Mouse (Mus musculus) adipocyte (in vitro differentiated cells): ENCODE measurements around the gene Cdc42ep1.
"Not testable (repeated sequence)": the region's sequence is repeated elsewhere in the genome, so short reads cannot be mapped to it uniquely, and the experiment has no call there.

ENCODE experiments used
- DNase-seq: peaks from one replicate; pipeline ENCODE4 v3.0.0-alpha.2; 2016; ENCODE audit warnings: low spot score

The Cdc42ep1 gene

DNA sequence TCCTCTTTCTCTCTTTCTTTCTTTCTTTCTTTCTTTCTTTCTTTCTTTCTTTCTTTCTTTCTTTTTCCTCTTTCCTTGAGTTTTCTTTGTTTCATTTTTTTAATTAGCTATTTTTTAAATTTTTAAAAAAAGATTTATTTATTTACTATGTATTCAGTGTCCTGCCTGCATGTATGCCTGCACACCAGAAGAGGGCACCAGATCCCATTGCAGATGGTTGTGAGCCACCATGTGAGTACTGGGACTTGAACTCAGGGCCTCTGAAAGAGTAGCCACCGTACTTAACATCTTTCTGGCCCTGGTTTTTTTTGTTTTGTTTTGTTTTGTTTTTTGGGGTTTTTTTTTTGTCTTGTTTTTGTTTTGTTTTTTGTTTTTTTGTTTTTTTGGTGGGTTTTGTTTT lies 12.8 kb upstream of the Cdc42ep1 start:
- DNase-seq, result no peak

DNA sequence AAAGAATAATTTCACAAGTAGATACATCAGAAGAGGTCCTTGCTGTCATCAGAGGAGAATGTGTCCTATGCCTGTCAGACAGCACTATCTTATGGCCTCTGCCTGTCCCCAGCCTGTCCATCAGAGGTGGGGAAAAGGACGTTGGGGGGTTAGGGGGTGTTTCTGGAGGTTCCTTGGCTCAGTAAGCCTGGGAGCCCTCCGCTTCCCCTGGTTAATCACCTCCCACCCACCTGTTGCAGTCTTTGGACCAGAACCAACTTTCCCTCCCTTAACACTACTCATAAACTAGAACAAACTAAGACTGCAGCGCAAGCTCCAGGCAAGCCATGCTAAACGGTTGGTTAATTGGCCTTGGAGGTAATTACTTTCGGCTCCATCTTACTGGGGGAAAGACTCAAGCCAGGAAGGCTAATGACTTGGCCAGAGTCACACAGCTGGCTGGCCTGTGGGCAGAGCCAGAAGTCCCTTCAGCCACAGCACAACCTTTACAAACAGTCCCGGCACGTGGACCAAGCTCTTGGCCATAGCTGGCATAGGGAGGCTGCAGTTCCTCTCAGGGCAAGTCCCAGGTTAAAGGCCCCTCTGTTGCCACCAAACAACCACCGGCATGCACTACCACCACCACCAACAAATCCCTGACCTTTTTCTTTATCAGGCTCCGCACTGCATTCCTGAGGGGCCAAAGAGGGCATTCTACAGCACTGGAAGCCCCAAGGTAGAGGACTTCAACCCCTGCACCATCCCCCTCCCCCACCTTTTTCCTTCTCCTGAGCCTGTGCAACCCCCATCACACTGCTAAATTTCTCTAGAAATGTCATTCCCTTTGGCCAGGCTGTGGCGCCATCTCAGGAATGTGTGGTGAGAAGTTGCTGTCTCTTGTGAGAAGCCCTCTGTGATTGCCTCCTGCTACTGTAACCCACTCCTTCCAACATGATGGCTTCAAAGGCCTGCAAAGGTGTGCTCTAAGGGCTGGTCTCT lies 11.4 kb upstream of the Cdc42ep1 start:
- DNase-seq, result no peak

DNA sequence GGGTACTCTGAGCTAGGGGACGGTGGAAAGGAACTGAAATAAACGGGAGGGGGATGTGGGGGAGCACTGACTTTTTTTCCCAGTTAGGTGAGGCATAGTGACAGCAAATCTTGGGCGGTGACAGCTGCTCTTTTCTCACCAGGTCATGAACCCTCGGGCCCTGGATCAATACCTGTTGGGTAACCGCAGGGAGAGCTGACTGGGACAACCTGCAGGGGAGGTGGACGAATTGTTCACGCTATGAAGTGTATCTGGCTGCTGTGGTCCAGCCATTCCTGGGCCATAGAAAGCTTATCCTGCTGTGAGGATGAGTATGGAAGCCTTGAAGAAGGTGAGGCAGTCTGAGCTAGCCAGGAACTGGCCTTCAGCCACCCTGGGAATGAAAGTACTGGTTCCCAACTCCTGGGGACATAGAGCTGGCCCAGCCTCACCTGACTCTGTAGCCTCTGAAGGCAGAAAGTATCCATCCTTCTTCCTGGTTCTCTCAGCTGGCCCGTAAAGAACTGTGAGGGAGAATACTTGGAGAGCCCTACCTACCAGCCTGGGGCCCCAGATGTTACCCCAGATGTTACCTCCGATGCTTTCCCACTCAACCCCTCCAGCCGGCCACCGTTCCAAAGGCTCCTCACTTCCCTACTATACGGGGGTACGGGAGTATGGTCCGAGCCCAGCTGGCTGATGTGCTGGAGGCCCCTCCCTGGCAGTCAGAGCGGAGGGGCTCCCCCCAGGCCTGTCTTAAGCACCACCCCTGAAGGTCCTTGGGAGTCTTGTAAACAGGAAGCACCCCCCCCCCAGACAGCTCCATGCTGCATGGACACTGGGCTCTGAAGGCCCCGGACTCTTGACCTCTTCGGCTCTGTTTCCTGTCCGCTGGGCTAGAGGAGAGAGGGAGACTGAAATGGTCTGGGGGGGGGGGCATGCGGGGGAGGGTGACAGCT lies 10.4 kb upstream of the Cdc42ep1 start:
- DNase-seq, result no peak

DNA sequence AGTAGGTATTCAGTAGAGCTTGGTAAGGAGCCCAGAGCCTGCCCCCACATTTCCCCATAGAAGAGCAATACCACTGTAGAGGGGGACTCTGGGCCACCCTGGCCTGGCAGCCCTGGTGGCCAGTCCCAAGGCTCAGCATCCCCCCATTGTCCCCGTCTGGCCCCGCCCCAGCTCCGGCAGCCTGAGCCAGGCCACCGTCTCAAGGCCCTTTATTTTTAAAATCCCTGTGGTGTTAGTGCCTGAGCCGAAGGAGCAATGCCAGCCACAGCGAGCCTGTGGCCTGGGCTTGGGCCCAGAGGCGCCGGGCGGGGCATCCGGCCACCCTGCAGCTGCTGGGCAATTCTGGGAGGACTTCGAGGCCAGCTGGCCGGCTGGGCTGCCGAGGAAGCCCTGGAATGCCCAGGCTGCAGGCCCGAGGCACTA lies 9.7 kb upstream of the Cdc42ep1 start:
- peak; percentile 84 for DNase-seq

DNA sequence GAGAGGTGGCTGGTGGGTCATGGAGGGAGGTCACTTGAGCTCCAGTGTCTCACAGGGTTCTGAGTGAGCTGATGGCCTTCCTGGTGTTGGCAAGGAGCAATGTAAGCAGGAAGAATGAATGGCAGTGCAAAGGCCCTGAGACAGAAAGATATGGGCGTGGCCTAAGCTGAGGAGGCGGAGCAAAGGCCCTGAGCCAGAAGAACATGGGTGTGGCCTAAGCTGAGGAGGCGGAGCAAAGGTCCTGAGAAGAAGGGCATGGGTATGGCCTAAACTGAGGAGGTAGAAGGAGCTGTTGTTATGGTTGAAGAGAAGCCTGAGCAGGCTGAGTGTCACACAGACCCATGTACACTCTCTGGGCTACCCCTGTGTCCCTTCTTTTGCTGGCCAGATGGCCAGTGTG lies 8.8 kb upstream of the Cdc42ep1 start:
- DNase-seq, result peak; percentile 63

DNA sequence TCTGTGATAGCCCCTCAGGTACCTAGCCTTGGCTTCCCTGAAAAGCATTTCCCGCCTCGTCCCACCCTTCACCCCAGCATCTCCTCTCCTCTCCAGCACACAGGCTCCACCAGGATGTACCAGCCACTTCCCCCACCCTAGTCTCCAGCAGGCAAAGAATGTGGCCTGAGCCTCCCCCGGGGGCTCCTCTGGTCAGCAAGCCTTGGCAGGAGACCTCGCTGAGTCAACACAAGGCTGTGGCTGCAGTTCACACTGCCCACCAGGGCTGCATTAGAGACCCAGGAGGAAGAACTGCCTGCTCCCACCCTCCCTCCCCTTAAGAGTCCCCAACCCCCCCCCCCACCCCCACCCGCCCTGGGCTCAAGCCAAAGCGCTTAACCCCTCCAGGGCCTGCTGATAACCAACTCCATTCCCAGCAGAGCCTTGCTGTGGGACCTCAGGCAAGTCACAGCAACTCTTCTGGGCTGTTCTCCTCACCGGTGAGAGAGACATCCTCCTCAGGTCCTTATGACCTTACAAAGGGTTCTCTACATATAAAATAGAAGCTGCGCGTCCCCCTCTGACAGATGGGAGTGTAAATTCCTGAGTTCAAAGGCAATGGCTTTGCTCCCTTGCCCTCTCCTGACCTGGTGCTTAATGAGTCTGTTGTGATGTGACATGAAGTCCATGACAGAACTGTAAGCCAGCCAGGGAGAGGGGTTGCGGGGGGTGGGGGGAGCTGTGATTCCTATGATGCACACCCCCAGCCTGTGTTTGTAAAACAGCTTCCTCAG lies 8.0 kb upstream of the Cdc42ep1 start:
- DNase-seq, result no peak

DNA sequence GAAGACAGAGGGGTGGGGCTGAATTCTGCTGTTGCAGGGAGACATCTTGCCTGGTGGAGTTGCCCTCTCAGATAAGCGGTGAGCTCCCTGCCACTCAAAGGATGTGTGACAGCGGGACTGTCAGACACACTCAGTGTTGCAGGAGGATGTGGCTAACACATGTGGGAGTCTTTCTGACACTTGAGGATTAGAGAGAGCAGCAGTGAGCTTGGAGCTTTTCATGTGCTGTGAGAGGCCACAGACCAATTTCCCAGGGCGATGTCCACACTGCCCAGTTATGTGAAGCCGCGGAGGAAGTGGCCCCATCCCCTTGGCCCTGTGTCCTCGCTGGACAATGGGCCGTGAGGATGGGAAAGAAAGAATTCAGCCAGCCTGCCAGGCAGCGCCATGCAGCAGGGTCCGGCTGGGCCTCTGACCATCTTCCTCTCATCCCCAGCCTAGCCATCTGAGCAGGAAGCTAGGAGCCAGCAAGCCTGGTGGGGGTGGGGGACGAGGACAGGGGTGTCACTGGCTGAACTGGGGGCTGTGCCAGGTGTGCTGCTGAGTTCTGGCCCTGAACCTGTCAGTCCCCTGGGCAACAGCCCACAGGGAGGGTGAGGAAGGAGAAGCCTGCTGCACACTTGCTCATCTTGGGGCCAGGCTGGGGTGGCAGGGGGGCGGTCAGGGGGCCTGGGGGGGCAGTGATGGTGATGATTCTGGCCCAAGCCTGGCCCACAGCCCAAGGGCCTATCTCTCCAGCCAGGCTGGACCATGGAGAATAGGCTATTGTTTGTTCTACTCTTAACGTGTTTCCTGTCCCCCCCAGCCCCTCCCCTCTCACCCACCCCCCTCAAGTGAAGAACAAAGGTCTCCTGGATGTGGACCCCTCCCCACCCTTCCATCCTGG lies 7.0 kb upstream of the Cdc42ep1 start:
- DNase-seq, result no peak

DNA sequence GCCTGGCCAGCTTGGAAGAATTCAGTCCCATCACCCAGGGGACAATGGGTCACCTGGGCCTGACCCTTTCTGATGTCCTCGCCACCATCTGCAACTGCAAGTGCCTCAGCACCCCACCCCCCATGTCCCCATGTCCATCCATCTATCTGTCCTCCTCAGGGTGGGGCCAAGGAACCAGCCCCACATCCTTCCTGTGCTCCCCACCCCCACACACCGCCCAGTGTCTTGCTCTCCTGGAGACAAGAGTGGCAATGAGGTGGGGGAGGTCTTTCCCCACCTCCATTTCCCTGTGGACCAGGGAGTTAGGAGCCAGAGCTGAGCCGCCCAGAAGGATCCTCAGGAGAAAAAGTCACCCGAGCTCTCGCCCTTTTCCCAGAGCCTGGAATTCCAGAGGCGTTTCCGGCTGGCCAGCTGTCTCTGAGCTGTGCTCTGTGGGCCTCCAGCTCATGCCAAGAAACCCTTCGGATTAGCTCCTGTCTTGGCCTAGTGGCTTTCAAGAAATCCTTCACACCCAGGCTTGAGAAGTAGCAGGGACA lies 6.3 kb upstream of the Cdc42ep1 start:
- DNase-seq, result peak; percentile 69

DNA sequence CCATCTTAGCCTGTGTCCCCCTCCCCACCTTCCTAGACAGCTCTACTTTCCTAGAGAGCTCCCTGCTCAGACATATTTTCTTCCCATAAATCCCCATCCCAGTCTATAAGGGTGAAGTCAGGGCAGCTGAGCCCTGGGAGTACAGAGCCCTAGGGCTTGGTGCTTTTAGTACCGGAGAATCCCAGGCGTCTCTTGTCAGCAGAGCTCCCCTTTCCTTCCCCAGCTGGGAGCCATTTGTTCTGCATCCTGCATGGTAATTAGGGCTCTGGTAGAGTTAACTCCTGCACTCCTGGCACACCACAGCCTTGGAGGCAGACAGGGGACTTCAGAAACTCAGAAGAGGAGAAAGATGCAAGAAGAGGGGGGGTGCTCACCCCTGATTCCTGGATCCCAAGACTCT lies 2.7 kb upstream of the Cdc42ep1 start:
- no peak for DNase-seq

DNA sequence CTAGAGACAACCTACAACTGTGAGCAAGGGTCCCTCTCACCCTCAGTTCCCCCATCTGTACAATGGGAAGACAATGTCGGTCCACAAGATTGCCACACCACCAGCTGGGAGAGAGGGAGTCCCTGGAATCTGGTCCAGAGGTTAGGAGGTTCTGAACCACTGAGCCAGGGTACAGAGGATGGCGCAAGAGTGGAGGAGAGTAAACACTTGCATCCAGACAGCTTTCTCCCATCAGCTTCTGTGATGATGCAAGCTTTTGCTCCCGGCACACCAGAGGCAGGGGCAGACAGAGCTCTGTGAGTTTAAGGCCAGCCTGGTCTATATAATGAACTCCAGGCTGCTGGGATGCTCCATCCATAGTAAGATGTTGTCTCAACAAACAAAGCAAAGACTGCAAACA lies 2.2 kb upstream of the Cdc42ep1 start:
- DNase-seq, result peak; percentile 93

DNA sequence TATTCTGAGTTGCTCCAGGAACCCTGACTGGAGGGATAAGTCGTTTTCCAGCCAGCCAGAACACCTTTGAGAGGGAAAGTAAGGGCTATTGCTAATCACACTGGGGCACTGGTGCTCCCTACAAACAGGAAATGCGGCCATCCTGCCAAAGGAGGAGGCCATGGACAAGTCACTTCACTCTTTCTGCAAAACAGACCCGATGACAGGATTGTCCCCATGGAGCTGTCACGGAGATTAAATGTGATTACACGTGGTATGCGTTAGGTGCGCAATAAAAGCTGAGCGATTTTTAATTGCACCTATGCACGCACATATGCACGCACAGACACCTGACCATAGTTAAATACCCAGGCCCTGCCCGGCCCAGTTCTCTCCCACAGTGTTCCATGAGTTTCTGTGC lies 1.7 kb upstream of the Cdc42ep1 start:
- DNase-seq, result no peak

DNA sequence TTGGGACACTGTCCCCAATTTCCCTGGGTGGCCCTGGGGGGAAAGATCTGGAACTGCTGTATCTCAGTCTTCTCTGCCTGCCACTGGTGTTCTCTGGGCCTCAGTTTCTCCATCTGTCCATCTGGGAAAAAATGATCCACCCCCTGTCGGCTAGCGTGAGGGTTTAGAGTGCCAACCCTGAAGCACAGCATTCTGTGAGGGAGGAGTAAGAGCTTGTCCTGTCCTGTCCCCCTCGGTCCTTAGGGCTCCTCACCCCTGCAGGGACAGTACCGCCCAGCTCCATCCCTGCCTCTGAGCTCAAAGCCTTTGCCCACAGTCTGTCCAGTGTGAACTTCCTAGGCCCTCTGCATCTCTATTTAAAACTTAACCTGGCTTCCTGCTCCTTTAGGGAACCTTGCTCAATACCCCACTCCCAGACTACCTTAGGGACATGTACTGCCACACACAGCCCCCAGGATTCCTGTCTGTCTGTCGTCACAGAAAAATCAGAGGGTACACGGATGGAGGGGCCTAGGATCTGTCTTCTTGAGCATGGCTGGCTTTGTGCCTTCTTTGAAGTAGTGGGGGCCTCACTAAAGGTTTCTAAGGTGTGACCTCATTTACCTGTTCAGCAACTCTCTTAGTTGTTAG lies 1.1 kb upstream of the Cdc42ep1 start:
- DNase-seq, result no peak

DNA sequence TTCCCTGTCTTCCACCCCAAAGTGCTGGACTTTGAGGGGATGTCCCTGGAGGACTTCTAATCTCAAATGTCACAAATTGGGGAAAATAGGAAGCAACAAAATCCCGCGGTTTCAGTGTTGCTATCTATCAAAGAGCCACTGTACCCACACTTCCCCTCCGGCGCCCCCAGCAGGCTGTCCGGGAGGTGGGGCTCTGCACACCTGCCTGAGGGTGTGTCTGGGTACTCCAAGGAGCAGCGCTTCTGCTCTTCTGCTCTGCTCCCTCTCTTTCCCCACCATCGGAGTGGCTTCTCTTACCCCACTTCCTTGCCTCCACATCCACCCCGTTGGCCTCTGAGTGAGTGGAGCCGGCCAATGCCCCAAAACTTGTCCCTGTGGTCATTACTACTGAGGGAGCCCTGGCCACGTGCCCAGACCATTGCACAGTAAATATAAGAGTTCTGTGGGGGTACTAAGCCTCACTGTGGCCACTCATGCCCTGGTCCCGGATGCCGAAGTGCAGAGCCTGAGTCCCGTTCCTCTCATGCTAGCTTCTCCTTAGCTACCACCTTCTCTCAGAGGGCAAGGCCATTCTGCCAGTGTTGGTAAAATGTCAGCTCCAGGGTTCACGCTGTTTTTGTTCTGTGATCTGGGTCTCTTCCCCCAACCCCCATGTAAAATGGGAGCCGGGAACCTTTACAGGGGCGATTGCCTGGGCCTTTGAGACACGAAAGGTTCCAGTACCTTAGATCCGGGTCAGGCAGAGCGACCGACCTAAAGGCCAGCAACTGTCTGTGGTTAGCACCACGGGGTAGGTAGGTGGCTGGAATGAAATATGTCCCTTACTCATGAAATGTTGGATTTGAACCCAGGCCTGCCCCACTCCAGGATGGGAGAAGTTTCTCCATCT lies 1.4 kb downstream of the Cdc42ep1 start:
- peak; percentile 46 for DNase-seq

DNA sequence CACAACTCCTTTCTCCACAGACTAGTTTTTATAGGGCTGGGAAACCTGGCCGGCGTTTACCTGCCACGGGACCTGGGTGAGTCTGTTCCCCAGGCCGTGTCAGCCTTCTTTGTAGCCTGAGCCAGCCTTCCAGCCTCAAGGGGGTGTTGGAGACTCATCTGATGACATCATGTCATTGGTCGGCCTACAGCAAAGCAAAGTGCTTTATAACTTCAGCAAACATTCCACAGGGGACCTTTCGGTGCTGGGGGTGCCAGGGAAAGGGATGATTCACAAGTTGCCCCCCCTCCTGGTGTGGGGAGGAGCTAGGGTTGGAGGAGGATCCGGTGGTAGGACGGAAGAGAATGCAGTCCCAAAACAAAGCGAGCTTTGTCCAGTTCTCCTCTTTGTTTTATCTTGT lies 2.4 kb downstream of the Cdc42ep1 start:
- peak; percentile 51 for DNase-seq

DNA sequence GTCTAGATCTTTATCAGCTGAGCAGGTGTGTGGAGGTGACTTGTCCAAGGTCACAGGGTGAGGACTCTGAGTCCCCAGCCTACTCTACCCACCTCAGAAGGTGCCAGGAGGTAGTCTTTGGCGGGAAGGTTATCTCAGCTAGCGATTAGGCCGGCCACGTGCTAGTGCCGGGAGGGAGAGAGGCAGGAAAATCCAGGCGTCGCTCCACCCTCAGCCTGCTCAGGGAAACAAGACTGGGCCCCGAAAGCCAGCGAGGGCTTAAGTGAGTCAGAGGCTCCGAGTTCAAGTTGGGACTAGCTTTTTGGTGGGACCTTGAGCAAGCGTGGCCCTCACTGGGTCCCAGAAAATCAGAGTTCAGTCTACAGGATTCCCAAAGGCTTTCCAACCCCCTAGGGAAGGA lies 2.9 kb downstream of the Cdc42ep1 start:
- no peak for DNase-seq

DNA sequence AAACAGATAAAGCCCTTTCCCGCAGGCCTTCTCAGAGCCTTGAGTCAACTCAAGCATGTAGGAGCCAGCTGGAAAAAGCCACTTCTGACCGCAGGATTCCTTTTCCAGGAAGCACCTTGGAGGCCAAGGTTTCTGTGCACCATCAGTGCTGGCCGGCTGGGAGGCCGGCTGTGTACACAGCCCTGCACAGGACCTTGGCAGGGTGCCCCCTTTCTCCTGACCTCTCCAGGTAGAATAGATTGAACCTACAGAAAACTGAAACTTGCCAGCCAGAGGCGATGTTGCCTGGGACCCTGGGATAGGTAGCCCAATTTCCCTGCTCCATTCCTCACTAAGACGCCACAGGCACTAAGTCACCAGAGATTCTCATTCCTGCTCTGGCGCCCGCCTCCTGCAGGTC lies 3.4 kb downstream of the Cdc42ep1 start:
- DNase-seq, result no peak

DNA sequence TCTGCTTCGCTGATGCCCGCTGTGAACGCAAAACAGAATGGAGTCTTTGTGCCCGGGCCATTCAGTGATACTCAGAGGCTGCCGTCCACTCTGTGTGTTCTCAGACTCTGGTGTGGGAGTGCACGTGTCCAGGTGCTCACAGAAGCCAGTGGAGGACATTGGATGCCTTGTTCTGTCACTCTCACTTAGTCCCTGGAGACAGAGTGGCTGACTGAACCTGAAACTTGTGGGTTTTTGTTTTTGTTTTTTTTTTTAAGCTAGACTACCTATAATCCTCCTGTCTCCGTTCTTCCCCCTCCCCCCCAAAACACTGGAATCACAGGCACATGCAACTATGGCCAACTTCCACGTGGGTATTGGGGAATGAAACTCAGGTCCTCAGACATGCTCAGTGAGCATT lies 3.9 kb downstream of the Cdc42ep1 start:
- DNase-seq, result no peak

DNA sequence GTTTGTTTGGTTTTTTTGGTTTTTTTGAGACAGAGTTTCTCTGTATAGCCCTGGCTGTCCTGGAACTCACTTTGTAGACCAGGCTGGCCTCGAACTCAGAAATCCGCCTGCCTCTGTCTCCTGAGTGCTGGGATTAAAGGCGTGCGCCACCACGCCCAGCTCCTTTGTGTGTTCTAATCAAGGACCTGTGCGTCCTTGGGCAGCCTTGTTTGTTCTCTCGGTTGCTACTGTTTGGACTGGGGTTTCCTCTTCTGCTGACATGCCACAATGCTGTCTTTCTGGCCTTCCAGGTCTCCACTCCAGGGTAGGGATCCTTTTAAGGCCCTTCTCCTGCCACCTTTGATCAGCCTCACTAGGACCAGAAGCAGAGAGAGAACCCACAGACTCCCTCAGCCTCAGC lies 4.4 kb downstream of the Cdc42ep1 start:
- not testable (repeated sequence) for DNase-seq

DNA sequence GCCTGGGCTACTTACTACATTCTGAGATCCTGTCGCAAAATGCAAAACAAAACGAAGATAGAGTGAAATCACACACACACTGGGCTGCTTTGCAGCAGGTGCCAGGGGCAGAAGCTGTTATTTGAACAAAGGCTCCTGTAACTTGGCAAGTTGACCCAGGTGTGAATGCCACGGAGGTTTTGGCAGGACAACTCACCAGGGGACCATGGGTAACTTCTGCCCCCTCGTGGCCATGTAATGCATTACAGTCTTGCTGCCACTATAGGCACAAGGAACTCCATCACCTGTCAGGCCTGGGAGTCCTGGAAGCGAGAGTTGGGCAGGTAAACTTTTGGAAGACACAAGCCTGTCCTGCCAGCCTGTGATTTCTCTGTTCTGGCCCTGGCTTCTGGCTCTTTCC lies 6.0 kb downstream of the Cdc42ep1 start:
- peak; percentile 78 for DNase-seq
